Comparison of ENCODE assay signal across 9 mouse cellular contexts in the genomic region with DNA sequence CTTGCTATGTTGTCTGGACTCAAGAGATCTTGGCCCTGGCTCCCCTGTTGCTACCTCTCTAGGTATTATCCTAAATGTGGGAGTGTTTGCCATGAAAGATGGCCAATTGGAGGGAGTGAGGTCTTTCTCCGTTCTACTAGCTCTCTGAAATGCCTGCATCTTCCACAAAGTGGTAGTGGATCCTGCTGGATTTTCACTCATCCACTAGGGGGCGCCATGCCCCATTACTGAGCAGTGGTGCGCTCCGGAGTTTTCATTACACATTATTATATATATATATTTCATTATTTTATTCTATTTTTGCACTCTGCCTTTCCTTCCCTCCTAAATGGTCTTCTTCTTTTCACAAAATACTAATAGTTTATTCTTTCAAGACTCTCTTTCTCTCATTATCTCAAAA.
DNase-seq lines count a peak whose midpoint lies in the region; ATAC-seq and TF ChIP-seq lines count a peak whose summit lies in the region.
"Had no signal": no experiment of that assay in that cellular context is flagged by ENCODE, and none has a peak within 500 bp of the region (broad histone marks: within the 10 kb centered on the region; RNA-seq: fewer than 3 reads in every experiment).

No protein-coding gene starts in this region.

- no peak overlapping the region for H3K9ac ChIP-seq in hindbrain, embryonic 11.5 days (ENCODE audit: low read depth, low read length)
- no peak overlapping the region for H3K9ac ChIP-seq in hindbrain, embryonic 12.5 days
- H3K9ac ChIP-seq in limb, embryonic 11.5 days (ENCODE audit: low read length): no peak overlapping the region
- no peak overlapping the region for H3K9ac ChIP-seq in neural tube, embryonic 13.5 days

- H3K4me2 ChIP-seq in hindbrain, embryonic 11.5 days (replicated peaks; ENCODE audit: low read depth, low read length): no peak overlapping the region
- H3K4me2 ChIP-seq in hindbrain, embryonic 12.5 days (replicated peaks): no peak overlapping the region
- no peak overlapping the region for H3K4me2 ChIP-seq in limb, embryonic 11.5 days (ENCODE audit: low read depth, severe bottlenecking)
- H3K4me2 ChIP-seq in neural tube, embryonic 13.5 days: no peak overlapping the region

- no peak for TF ChIP-seq POLR2A in brain, embryonic 14.5 days (IDR thresholded peaks at IDR 0.05; ENCODE audit: borderline replicate concordance, extremely low read depth, insufficient read depth, insufficient read length, poor library complexity, severe bottlenecking)

- H3K9me3 ChIP-seq in hindbrain, embryonic 11.5 days (ENCODE audit: control insufficient read depth, low read length): no peaks in the 10 kb centered on the region
- no peaks in the 10 kb centered on the region for H3K9me3 ChIP-seq in hindbrain, embryonic 12.5 days (replicated peaks)
- peaks cover 2% of the 10 kb centered on the region for H3K9me3 ChIP-seq in E14TG2a.4 (ENCODE audit: low read length)
- no peaks in the 10 kb centered on the region for H3K9me3 ChIP-seq in limb, embryonic 11.5 days (ENCODE audit: control insufficient read depth, low read length)
- no peaks in the 10 kb centered on the region for H3K9me3 ChIP-seq in neural tube, embryonic 13.5 days

- WGBS in hindbrain, embryonic 11.5 days: 44% methylated on average over 4 of the region's 4 CpGs
- 42% methylated on average over 4 of the region's 4 CpGs for WGBS in hindbrain, embryonic 12.5 days
- 38% methylated on average over 4 of the region's 4 CpGs for WGBS in limb, embryonic 11.5 days
- WGBS in neural tube, embryonic 13.5 days: 40% methylated on average over 4 of the region's 4 CpGs

- H3K4me3 ChIP-seq in hindbrain, embryonic 11.5 days (ENCODE audit: low read depth, low read length): no peak overlapping the region
- H3K4me3 ChIP-seq in hindbrain, embryonic 12.5 days: no peak overlapping the region
- no peak overlapping the region for H3K4me3 ChIP-seq in E14TG2a.4 (replicated peaks; ENCODE audit: low read length)
- no peak overlapping the region for H3K4me3 ChIP-seq in limb, embryonic 11.5 days (ENCODE audit: low read depth, low read length)
- no peak overlapping the region for H3K4me3 ChIP-seq in neural tube, embryonic 13.5 days

- no peaks in the 10 kb centered on the region for H3K36me3 ChIP-seq in hindbrain, embryonic 11.5 days (ENCODE audit: control insufficient read depth, insufficient read depth, low read length)
- no peaks in the 10 kb centered on the region; the same call in 1 of the 2 replicates for H3K36me3 ChIP-seq in hindbrain, embryonic 12.5 days
- H3K36me3 ChIP-seq in E14TG2a.4 (ENCODE audit: insufficient read depth, low read length): no peaks in the 10 kb centered on the region
- H3K36me3 ChIP-seq in limb, embryonic 11.5 days (ENCODE audit: control insufficient read depth, insufficient read depth, low read length): no peaks in the 10 kb centered on the region
- 0 out of 2 replicates have a peak, but pooled peaks cover 3% of the 10 kb centered on the region for H3K36me3 ChIP-seq in neural tube, embryonic 13.5 days

- no peak overlapping the region for H3K27ac ChIP-seq in hindbrain, embryonic 11.5 days (ENCODE audit: low read depth, low read length)
- H3K27ac ChIP-seq in hindbrain, embryonic 12.5 days: no peak overlapping the region
- no peak overlapping the region for H3K27ac ChIP-seq in limb, embryonic 11.5 days (replicated peaks; ENCODE audit: low read depth, low read length)
- peak overlapping the region; percentile 76; the same call in 1 of the 2 replicates for H3K27ac ChIP-seq in neural tube, embryonic 13.5 days (replicated peaks)
- H3K27ac ChIP-seq: macrophage had no signal

- H3K27me3 ChIP-seq in hindbrain, embryonic 11.5 days (ENCODE audit: control insufficient read depth, insufficient read depth, low read length): no peaks in the 10 kb centered on the region
- H3K27me3 ChIP-seq in hindbrain, embryonic 12.5 days: no peaks in the 10 kb centered on the region
- no peaks in the 10 kb centered on the region for H3K27me3 ChIP-seq in E14TG2a.4 (ENCODE audit: insufficient read depth, low read length)
- H3K27me3 ChIP-seq in limb, embryonic 11.5 days (ENCODE audit: control insufficient read depth, insufficient read depth, low read length): no peaks in the 10 kb centered on the region
- H3K27me3 ChIP-seq in neural tube, embryonic 13.5 days: no peaks in the 10 kb centered on the region

- no peak for ATAC-seq in hindbrain, embryonic 11.5 days (ENCODE audit: low FRiP score)
- ATAC-seq in hindbrain, embryonic 12.5 days (ENCODE audit: low FRiP score): no peak
- ATAC-seq in limb, embryonic 11.5 days (ENCODE audit: insufficient number of reproducible peaks, low FRiP score, low TSS enrichment, low read depth): no peak
- no peak for ATAC-seq in neural tube, embryonic 13.5 days (ENCODE audit: low read depth)
- no peak for ATAC-seq in megakaryocyte, adult 5-6 weeks (ENCODE audit: poor library complexity, severe bottlenecking)

- no peaks in the 10 kb centered on the region for H3K4me1 ChIP-seq in hindbrain, embryonic 11.5 days (replicated peaks; ENCODE audit: control insufficient read depth, insufficient read depth, low read length)
- H3K4me1 ChIP-seq in hindbrain, embryonic 12.5 days: peaks cover 22% of the 10 kb centered on the region
- peaks cover 3% of the 10 kb centered on the region; the same call in 1 of the 2 replicates for H3K4me1 ChIP-seq in E14TG2a.4 (replicated peaks; ENCODE audit: low read depth, low read length)
- H3K4me1 ChIP-seq in limb, embryonic 11.5 days (ENCODE audit: control insufficient read depth, insufficient read depth, low read length): no peaks in the 10 kb centered on the region
- H3K4me1 ChIP-seq in neural tube, embryonic 13.5 days (replicated peaks): peaks cover 54% of the 10 kb centered on the region

- peak; percentile 47 for TF ChIP-seq CTCF in E14TG2a.4 (conservative IDR thresholded peaks at IDR 0.05; ENCODE audit: low read length)
- TF ChIP-seq CTCF in brain, embryonic 14.5 days (IDR thresholded peaks at IDR 0.05; ENCODE audit: borderline replicate concordance, extremely low read depth, insufficient read depth, insufficient read length): peak; percentile 73; the same call in 1 of the 2 replicates

- DNase-seq in hindbrain, embryonic 11.5 days (ENCODE audit: low spot score): peak; percentile 76
- peak; percentile 65 for DNase-seq in brain, embryonic 14.5 days (ENCODE audit: low read depth)
- DNase-seq in gastrocnemius, postnatal 10 days: peak; percentile 77
- peak; percentile 68 for DNase-seq in limb, embryonic 11.5 days (ENCODE audit: low spot score)
